Mouse (Mus musculus) thymus, postnatal 4 days (tissue): ENCODE data around the gene Ablim1.

Experiments
- DNase-seq: peaks from one replicate; pipeline ENCODE4 v3.0.0; 2021

Gene Ablim1

DNA sequence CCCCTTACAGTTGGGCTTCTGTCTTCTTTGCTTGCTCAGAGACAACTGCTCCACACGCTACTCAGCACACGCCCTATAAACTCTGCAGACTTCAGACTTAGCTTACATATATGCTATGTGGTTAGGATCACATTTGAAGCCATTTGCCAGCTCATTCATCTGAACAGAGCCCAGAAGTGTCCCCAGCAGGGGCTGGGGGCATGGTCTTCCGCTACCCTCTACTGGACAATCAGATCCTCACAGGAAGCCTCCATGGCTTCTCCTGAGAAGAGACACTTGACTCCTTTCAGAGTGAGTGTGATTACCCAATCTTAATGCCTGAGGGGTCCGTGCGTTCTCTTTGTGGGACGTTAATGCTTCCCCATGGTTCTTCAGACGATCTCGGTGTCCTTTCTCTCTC lies 59.6 kb downstream of the Ablim1 start:
- DNase-seq, result no peak

DNA sequence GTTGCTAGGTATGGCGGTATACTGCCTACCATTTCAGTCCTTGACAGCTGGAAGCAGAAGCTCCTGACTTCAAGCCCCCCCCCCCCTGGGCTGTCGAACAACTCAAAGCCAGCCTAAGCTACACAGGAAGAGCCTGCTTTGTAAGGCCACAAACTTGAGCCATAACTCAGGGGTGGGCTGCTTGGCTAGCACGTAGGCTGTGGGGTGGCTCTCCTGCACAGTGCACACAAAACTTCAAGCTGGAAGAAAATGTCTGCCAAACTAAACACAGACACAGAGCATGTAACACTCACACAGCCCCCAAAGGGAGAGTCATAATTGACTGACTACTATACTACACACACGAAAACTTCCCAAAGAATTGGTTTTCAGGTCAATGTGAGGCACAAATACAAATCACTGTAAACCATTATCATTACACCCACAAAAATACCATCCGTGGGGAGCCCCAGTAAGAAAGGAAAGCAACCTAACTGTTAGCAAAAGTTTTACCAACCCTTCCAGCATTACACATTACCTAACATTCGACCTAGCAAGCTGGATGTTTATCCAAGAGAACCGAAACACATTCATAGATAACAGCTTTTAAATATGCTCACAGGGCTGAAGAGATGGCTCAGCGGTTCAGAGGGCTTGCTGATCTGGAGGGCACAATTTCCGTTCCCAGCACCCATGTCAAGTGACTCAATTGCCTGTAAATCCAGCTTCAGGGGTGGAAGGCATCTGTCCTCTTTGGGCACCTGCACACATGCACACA lies 61.8 kb downstream of the Ablim1 start:
- no peak for DNase-seq

DNA sequence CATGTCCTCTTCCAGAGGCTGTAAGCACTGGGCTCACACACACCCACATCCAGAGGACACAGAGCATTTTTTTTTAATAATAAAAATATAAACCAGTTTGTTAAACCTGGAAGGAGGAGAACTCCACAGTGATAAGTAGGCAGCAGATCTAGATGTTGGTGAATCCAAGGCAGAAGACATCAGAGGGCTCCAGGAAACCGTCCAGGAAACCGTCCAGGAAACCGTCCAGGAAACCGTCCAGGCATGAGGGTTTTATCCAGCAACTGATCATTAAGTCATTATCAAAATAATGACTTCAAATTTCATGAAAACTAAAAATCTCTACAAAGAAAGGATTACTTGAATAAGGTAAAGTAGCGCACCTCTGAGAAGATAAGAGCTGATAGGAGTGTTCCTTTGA lies 65.9 kb downstream of the Ablim1 start:
- no peak for DNase-seq

DNA sequence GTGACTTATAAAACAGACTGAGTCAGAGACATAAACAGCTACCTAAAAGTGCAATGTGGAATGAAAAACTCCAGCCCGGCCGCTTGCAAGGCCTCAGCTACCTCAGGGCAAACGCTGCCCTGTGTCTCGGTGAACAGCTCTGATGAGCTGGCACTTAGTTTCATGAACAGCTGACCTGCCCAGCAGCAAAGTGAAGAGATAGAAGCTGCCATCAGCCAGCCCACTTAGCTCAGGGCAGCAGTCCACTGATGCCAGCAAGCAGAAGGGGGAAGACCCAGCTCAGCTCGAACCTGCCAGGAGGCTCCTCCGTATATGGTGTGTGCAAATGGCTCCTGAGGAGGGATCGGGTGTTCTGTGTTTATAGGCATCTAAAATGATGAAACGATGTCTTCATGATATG lies 67.5 kb downstream of the Ablim1 start:
- DNase-seq, result no peak

DNA sequence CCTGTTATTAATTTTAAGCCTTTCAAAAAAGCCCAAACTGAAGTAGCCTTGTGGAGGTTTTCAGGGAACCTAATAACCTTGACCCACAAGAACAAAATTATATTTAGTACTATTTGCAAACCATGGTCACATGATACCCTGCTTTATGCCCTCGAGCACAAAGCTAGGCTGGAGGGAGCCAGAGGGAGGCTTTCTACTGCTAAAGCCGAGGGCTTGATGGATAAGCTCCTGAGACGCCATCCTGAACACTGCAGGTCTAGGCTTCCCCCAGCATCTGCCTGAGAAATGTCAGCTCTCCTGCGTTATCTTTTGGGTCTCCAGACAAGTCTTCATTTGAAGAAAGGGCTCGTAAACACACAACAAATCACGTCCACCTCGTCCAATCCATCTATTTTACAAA lies 70.4 kb downstream of the Ablim1 start:
- DNase-seq, result no peak

DNA sequence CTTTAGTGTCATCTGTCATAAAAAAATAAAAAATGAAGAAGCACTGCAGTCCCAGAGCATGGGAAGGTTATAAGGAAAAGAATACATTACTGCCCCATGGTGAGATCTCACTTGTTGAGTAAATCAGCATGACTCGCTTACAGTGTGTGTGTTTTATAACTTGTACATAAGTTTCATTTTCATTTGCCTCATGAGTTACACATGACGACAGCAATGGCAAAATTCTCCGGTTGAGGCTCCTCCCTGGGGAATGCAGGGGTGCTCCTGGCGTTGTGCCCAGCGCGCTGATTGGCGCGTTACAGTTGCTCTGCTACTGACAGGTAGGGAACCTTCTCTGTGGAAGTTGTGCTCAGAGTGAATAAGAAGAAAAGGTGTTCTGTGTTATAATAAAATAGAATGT lies 71.1 kb downstream of the Ablim1 start:
- DNase-seq, result no peak

DNA sequence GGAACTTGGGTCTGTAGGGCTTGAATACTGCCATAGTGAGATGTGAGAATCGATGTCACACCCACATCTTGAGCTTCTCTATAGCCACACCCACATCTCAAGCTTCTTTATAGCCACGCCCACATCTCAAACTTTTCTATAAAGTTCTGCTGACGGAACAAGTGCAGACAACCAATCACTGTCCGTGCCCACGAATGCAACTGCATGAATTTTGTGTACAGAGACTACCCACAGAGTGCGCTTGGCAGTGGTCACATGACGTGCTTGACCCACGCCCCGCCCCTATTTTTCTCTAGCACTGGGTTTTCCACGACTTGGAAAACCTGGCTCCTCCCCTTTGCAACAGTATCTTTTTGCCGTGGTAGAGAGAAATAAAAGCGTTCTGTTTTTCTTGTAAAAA lies 71.5 kb downstream of the Ablim1 start:
- DNase-seq, result no peak

DNA sequence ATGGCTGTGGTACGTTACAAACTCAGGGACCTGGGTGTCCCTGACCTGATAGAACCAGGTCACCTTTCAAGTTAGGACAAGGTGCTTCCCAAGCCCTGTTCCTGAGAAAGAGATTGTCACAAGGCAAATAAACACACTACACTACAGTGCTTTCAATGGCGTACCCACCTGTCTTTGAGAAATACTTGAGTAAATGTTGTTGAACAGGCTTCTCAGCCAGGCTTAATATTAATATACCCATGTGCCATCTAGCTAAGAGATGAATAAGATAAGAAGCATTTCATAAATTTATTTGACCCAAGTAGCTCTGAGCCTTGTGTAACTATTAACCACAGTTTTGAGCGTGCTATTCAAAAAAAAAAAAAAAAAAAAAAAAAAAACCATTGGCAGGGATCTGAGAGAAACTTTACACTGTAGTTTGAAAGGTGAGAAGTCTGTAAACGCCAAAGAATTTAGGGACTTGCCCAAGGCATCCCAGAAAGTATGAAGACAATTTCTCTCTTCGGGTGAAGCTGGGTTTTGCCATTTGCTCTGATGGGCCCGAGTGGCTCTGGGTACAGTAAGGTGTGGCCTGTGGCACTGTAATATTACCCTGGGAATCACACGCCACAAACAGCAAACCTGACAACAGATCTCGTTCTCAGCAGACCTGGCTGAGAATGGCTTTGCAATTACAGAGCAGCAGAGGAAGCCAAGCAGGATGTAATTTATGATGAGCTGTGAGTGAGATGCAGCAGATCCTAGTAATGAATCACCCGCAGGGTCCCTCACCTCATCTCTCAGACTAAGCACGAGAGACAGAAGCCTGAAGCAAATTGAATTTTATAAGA lies 73.1 kb downstream of the Ablim1 start:
- DNase-seq, result no peak

DNA sequence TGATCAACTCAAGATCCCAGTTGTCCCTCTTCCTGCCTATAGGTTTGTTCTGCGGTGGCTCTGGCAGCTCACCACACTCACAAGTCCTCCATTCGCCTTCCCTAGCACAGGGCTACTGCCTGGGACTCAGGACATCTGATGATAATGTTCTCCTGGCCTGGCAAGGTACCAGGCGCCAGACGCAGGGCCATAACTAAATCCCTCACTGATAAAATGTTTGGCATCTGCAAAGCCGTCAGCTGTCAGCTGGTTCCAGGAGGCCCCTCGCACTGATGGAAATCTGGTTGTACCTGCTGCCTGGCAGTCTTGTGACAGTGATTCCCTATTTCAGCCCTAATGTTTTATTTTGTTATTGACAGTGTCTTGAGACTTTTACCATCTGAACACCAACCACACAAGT lies 74.5 kb downstream of the Ablim1 start:
- no peak for DNase-seq

DNA sequence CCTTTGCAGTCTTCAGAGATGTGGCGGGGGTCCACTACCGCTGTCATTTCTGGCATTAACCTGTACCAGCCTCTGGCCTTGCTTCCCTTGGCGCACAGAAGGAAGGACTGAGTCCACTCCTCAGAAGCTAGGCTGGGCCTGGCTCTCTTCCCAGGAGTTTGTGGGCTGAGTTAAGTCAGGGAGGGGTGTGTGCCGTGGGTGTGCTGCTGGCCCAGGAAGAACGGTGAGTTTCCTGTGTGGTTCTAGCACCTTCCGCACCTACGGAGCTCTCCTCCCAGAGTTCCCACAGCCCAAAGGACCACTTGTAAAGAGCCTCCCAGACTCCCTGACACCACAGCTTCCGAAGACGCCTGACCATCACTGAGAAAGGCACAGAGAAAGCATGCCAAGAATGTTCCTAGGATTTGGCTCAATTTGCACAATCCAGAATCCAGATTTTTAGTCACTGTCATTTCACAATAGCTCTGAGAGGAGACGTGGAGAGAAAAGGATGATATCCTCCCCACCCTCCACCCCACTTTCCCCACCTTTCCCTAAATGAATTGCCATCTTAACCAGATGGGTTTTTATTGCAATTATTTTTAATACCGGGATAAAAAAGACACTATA lies 75.4 kb downstream of the Ablim1 start:
- no peak for DNase-seq

DNA sequence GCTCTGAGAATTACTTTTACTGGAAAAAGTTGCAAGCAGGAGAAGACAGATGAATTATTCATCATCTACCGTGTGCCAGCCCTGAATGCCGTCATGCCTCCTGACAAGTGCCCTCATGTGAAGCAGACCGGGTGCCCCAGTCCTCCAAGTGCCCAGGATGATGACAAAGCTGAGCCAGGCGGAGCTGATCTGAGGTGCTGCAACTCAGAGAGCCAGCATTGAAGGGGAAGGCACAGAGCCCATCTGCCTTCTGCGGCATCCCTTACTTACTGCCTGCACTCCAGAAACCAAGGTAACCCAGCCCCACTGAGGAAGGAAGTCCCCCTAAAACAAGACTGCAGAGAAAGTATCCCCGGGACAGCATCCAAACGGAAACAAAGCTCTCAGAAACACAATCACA lies 76.3 kb downstream of the Ablim1 start:
- no peak for DNase-seq

DNA sequence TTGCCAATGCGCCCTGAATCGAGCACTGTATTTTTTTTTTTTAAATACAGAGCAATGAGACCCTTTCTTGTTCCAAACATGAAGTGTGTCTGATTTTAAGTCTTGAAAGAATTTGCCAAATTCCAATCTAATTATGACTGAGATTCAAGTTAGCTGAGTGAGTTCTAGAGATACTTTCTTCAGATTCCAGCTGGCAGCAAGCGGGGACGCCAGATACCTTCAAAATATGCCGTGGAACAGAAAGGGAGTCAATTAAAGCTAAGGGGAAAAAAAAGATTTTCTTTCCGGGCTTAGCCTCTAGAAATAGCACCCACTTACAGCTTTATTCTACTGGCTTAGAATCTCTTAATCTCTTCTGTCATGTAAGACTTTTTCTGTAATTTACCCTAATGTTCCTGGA lies 77.2 kb downstream of the Ablim1 start:
- no peak for DNase-seq

DNA sequence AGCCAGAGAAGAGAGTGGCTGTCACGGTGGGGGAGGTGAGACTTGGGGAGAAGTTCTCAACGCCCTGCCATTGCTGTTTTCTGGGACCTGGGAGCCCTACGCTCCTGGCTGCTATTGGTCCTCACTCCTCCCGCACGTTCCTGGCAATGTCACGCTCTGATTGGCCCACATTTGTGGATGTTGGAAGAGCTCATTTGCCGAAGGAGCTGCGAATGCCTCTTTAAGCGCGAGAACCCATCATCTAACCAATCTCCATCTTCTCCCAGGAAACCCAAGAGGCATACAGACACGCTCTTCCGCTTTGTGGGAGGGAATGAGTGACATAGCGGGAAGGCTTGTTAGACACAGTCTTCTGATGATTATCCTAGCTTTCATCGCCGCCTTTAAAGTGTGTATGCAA lies 78.1 kb downstream of the Ablim1 start:
- no peak for DNase-seq

DNA sequence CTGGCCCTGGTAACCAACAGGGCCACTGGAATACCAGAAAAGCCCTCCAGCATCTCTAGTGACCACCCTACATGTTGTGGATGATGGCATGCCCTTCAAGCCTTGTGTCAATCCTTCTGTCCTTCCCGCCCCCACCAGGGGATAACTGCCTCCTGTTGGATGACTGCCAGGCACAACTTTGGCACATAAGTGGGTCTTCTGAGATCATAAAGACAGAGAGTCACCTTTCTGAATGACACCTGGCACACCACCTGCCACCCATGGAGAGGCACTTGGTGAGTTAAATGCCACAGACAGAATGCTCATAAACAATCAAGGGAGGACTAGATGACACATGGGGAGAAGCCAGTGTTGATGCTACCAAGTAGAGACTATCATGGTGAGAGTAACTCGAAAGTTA lies 78.8 kb downstream of the Ablim1 start:
- DNase-seq, result no peak

DNA sequence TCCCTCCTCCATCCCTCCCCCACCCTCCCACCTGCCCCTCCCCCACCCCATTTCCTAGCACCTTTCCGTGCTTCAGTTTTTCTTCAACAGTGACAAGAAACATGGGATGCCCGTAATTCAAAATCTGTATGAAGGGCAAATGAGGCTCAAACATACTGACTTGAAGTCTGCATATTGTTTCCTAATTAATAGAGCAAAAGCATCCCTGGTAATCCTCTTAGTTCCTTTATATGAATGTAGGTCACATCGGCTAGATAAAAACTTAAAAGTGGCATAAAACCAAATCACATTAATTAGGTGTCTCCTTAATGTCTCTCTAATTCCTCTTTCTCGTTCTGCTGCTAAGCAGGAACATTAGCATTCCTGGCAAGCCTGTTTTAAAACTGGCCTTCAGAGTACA lies 83.7 kb downstream of the Ablim1 start:
- DNase-seq, result no peak

DNA sequence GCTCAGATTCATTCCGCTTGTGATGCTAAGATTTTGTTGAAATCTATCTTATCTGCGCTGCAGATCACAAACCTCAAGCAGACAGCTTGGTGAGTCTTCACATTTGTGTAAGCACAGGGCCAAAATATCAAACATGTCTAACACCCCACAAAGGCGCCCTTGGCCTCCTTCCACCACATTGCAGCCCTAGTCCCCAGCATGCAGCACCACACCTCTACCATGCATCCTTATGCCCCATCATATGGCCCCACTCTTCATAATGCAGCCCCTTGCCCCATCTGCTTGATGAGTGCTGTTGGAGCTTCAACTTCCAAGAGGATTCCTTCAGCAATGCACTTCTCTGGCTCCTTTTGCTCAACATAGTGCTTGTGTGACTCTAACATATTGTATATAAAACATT lies 85.6 kb downstream of the Ablim1 start:
- DNase-seq, result no peak

DNA sequence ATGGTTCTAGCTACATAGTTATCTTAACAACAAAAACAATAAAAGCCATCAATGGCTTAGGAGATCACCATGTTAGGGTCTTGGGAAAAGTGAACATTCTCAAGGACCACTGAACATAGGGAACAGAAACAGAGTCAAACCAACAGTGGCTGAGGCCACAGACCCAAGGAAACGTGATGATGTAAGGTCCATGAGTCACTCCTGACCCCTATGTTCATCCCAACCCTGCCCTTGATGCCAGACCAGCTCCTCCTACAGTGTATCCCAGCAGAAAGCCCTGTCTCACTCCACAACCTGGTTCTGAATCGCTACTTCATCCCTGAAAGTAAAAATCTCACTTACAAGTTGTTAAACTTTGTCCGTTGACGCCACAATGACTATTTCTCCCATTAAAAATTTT lies 86.1 kb downstream of the Ablim1 start:
- no peak for DNase-seq

DNA sequence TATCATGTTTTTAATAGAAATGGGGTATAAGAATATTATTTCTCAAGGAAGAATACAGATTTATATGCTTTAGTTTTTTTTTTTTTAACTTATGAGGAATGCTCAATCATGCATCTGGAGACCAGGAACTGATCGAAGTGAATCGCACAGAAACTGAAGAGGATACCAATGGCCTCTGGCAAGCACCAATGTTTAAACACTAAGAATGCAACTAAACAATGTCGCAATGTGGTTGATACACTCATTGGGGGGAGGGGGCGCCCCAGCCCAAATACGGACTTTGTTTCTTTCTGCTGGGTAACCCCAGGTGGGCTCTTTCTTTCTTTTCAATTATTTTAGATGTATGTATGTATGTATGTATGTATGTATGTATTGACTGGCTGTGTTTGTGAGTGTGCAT lies 90.3 kb downstream of the Ablim1 start:
- DNase-seq, result no peak

DNA sequence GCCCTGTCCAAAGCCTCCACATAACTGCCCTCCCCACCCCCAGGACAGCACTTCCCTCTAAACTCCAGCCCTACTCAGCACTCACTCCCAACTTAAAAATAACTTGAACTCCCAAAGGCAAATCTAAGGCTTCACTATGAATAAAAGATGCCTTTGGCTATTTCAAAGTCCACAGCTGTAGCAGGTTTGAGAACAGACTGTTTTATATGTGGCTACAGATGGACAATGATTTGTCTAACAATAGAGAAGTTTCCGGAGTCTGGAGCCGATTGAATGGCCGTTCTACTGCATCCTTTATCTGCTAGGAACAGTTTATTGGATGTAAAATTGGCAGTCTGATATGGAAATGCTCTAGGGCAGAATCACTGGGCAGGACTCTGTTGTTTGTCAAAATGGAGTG lies 91.0 kb downstream of the Ablim1 start:
- no peak for DNase-seq

DNA sequence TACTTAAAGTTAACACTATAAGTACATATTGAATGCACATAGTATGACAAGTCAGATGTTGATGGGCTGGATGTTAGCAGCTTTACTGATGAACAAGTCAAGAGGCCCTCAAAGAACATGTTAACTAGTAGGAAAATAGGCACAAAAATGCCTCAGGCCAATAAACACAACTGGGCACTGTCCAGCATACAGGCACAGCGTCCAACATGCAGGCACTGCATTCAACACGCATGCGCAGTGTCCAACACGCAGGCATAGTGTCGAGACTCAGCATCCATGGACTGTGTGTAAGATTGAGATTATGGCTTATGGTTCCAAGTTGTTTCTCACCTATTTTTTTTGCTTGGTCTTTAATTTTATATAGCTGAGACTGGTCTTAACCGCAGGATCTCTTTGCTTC lies 92.1 kb downstream of the Ablim1 start:
- no peak for DNase-seq

DNA sequence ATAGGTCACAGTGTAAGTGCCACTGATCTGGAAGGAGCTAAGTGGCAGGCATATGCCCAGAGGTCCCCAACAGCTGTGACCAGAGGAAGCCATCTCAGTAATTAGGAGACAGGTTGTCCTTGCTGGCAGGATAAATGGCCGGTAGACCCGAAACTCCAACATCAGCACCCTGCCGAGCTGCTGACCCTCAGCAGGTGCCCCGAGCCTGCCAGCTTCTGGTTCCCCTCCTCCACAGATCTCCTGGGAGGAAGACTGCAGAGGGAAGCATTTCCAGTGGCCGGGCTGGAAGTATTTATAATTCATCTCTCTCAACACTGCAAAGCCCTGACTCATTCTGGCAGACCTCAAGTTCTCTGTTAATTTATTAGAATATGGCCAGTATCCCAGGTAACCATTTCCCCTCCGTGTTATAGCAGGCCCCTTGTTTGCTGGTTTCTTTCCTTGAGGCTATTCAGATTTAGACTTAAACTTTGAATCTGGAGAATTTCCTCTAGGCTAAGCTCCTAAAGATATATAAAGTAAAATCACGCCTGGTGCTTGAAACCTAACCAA lies 93.0 kb downstream of the Ablim1 start:
- no peak for DNase-seq

DNA sequence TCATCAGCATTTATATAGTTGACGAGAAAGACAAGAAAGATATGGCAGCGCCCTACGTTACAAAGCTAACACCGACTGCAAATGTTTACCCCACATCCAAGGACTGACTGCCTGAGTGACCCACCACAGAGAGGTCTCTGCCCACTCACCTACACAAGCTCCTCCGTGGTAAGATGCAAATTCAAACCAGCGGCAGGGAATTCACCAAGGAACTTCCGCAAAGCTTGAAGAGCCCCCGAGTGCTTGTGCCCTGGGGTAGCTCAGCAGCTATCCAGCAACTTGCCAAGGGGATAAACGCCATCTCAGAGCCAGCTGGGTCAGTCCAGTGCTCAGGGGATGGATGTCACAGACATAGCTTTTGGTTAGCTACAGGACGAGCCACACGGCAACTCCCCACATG lies 95.0 kb downstream of the Ablim1 start:
- no peak for DNase-seq

DNA sequence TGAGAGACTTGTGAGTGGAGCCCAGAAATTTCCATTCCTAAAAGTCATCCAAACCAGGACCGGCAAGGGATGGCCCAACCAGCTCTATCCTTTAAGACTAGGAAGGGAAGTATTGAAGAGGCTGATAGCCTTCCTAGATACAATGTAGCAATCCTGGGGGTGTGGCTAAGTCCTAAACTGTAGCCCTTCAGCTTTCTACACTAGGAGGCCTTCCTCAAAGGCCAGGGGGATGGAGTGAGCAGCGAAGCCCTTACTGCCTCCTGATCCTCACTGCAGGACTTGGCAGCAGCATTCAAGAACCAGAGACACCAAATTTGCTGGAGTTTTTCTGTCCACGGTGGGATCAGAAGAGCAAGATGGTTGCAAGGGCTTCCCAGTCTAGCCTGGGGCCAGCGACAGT lies 97.6 kb downstream of the Ablim1 start:
- DNase-seq, result no peak

DNA sequence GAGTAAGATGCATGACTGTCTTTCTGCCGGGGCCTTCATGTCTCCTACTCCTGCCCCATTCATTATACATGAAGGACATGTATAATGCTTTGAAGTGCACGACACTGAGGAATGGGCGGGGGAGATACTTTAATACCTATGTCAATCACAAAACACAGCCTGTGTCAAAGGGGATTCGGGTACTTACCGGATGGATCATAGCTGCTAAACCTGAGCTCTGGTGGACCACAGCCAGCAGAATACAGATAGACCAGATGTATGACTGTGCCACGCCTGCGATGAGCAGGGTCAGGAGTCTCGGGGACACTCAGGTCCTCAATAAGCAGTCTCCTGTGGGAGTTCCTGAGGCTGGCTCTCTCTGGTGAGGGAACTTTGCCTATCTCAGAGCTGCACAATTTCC lies 99.2 kb downstream of the Ablim1 start:
- DNase-seq, result no peak
